Mouse (Mus musculus): ENCODE data around the gene Pcsk5. TPM values are rescaled to one million over a fixed set of nuclear protein-coding genes. Genes with fewer than 3 reads are reported as not detected.
"Not testable (repeated sequence)": the region's sequence is repeated elsewhere in the genome, so short reads cannot be mapped to it uniquely, and the experiment has no call there.

Gene Pcsk5
- polyA plus RNA-seq, 1 experiment: 1.2 TPM

DNA sequence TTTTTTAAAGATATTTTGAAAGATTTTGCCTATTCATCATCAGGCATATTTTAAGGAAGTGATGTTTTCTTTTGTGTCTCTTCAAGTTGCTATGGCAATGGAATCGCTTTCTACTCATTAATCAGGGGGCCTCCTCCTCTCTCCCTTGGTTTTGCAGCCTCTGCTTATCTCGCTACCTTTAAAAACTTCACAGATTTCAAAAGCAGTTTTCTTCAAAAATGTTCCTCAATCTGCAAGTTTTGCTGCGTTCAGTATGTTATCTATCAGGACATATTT is 347.6 kb downstream of the Pcsk5 start:
- no peak overlapping the region for H3K4me3 ChIP-seq (ENCODE audit: extremely low read depth, insufficient read depth, insufficient read length)
- H3K4me1 ChIP-seq (ENCODE audit: control insufficient read depth, insufficient read depth, insufficient read length): no peaks in the 10 kb centered on the region
- no peaks in the 10 kb centered on the region for H3K36me3 ChIP-seq (ENCODE audit: control insufficient read depth, insufficient read depth, low read length)
- 40% methylated on average over 3 of the region's 3 CpGs for WGBS
- TF ChIP-seq POLR2A (IDR thresholded peaks at IDR 0.05; ENCODE audit: low read depth, low read length): no peak
- TF ChIP-seq CTCF (IDR thresholded peaks at IDR 0.05; ENCODE audit: extremely low read depth, insufficient read depth, insufficient read length, insufficient replicate concordance): no peak
- H3K27ac ChIP-seq (ENCODE audit: insufficient read depth, low read length): no peak overlapping the region
- DNase-seq (ENCODE audit: low read depth in 1 of 2, low spot score in 2 of 2): no peak
- no peaks in the 10 kb centered on the region for H3K27me3 ChIP-seq (ENCODE audit: control insufficient read depth, insufficient read depth, low read length)

DNA sequence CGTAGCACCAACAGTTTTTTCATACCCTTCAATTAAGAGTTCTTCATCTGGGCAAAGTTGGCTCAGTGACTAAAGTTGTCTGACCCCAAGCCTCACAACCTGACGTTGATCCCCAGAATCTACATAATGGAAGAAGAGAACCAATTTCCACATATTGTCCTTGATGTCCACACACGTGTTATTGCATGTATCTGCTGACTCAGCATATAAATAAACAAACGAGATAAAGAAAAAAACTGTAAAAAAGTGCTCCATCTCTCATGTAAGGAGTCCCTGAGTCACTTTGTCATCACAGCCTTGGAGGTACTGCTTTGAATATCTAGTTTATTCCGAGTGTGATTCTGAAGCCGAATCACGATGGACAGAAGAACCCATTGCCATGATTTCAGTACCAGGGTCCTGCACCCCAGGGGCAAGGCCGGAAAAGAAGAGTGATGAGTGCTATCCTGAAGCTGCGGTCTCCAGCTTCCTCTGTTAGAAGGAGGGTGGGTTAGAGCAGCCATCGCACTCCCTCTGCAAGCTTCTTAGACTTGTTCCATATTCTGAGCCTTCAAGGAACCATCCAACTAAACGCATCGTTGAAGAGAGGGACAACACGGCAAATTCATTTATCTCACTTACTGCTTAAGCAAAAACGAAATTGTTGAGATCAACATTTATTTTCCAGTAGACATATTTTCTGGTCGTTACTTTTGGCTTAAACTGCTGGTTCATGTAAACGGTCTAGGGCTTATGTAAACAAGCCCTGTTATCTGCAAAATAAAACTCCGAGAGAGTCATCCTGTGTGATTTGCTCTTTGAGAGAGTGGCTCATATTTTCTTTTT is 348.2 kb downstream of the Pcsk5 start:
- Histone ChIP-seq H3K27me3 (ENCODE audit: control insufficient read depth, insufficient read depth, low read length) (no peaks in the 10 kb centered on the region), H3K36me3 (ENCODE audit: control insufficient read depth, insufficient read depth, low read length) (no peaks in the 10 kb centered on the region), H3K4me3 (ENCODE audit: extremely low read depth, insufficient read depth, insufficient read length) (no peak overlapping the region), H3K27ac (ENCODE audit: insufficient read depth, low read length) (no peak overlapping the region), H3K4me1 (ENCODE audit: control insufficient read depth, insufficient read depth, insufficient read length) (no peaks in the 10 kb centered on the region)
- TF ChIP-seq CTCF (IDR thresholded peaks at IDR 0.05; ENCODE audit: extremely low read depth, insufficient read depth, insufficient read length, insufficient replicate concordance): no peak
- TF ChIP-seq POLR2A (IDR thresholded peaks at IDR 0.05; ENCODE audit: low read depth, low read length): no peak
- DNase-seq (ENCODE audit: low read depth in 1 of 2, low spot score in 2 of 2): no peak
- WGBS: 69% methylated on average over 17 of the region's 17 CpGs

DNA sequence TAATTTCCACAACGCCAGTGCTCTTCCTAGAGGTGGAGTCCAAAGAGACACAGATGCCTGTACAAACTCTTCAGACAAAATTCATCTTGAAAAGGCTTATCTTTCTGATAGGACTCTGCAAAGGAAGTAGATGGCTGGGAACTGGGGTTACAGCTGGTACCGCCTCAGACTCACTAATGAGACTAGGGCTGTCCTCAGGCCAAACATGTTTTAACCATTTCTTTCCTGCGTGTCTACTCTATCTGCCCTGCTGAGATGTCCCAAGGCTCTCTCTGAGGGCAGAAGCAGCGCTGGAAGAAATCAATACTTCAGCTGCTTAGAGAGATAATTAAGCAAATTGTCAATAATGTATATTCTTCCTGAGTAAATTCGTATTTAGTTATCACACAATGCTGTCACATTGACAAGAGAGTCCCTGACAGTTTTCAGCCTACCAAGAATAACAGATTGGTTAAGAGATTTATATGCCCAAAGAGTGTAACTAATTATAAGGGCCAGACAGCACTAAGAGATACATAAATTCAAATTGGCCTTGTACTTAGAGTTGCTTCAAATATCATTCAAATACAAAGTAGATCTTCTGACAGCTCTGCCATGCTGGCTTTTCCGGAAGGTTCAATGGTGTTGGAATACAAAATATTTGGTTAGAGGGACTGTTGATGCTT is 355.2 kb downstream of the Pcsk5 start:
- Histone ChIP-seq H3K4me1 (ENCODE audit: control insufficient read depth, insufficient read depth, insufficient read length) (no peaks in the 10 kb centered on the region), H3K36me3 (ENCODE audit: control insufficient read depth, insufficient read depth, low read length) (no peaks in the 10 kb centered on the region), H3K27me3 (ENCODE audit: control insufficient read depth, insufficient read depth, low read length) (no peaks in the 10 kb centered on the region), H3K4me3 (ENCODE audit: extremely low read depth, insufficient read depth, insufficient read length) (no peak overlapping the region), H3K27ac (ENCODE audit: insufficient read depth, low read length) (no peak overlapping the region)
- 76% methylated on average over 6 of the region's 6 CpGs for WGBS
- no peak for DNase-seq (ENCODE audit: low read depth in 1 of 2, low spot score in 2 of 2)
- TF ChIP-seq CTCF (IDR thresholded peaks at IDR 0.05; ENCODE audit: extremely low read depth, insufficient read depth, insufficient read length, insufficient replicate concordance) (no peak), POLR2A (IDR thresholded peaks at IDR 0.05; ENCODE audit: low read depth, low read length) (no peak)

DNA sequence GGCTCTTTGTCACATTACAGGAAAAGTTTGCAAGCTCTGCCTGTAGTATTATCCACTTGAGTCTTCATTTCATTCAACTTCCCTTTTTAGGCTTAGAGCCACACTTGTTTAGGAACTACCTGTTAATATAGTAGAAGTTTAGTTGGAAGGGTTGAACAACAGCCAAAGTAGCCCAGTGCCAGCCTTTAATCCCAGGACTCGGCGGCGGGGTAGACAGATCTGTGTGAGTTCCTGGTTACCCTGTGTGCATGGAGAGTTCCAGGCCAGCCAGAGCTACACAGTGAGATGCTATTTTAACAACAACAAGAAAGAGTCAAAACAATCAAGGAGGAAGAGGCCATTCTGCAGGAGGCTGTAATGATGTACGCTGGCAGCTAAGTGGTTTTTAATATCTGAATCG is 358.0 kb downstream of the Pcsk5 start:
- Histone ChIP-seq H3K27ac (ENCODE audit: insufficient read depth, low read length) (no peak overlapping the region), H3K4me1 (ENCODE audit: control insufficient read depth, insufficient read depth, insufficient read length) (no peaks in the 10 kb centered on the region), H3K27me3 (ENCODE audit: control insufficient read depth, insufficient read depth, low read length) (no peaks in the 10 kb centered on the region), H3K36me3 (ENCODE audit: control insufficient read depth, insufficient read depth, low read length) (no peaks in the 10 kb centered on the region), H3K4me3 (ENCODE audit: extremely low read depth, insufficient read depth, insufficient read length) (no peak overlapping the region)
- 92% methylated on average over 5 of the region's 5 CpGs for WGBS
- no peak for DNase-seq (ENCODE audit: low read depth in 1 of 2, low spot score in 2 of 2)
- TF ChIP-seq POLR2A (IDR thresholded peaks at IDR 0.05; ENCODE audit: low read depth, low read length) (no peak), CTCF (IDR thresholded peaks at IDR 0.05; ENCODE audit: extremely low read depth, insufficient read depth, insufficient read length, insufficient replicate concordance) (no peak)

DNA sequence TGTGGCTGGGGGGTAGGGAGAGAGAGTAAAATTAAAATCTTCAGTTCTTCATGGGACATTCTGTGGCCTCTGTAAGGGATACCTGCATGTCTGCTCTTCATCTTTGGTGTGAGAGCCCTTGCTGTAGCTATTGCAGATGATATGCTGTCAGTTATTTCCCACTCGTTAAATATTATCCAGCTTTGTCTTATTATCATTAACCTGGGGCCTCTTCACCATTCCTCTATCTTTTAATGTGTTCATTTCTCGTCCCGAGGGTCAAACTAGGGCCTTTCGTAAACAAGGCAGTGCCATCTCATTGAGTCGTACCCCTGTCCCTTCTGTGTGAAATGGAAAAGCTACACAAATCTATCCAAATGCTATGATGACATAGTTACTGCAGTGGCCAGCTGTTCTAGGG is 361.4 kb downstream of the Pcsk5 start:
- H3K4me1 ChIP-seq (ENCODE audit: control insufficient read depth, insufficient read depth, insufficient read length): no peaks in the 10 kb centered on the region
- no peak for TF ChIP-seq POLR2A (IDR thresholded peaks at IDR 0.05; ENCODE audit: low read depth, low read length)
- TF ChIP-seq CTCF (IDR thresholded peaks at IDR 0.05; ENCODE audit: extremely low read depth, insufficient read depth, insufficient read length, insufficient replicate concordance): no peak
- H3K4me3 ChIP-seq (ENCODE audit: extremely low read depth, insufficient read depth, insufficient read length): no peak overlapping the region
- H3K27me3 ChIP-seq (ENCODE audit: control insufficient read depth, insufficient read depth, low read length): no peaks in the 10 kb centered on the region
- H3K36me3 ChIP-seq (ENCODE audit: control insufficient read depth, insufficient read depth, low read length): no peaks in the 10 kb centered on the region
- WGBS: 89% methylated on average over 5 of the region's 5 CpGs
- no peak for DNase-seq (ENCODE audit: low read depth in 1 of 2, low spot score in 2 of 2)
- H3K27ac ChIP-seq (ENCODE audit: insufficient read depth, low read length): no peak overlapping the region

DNA sequence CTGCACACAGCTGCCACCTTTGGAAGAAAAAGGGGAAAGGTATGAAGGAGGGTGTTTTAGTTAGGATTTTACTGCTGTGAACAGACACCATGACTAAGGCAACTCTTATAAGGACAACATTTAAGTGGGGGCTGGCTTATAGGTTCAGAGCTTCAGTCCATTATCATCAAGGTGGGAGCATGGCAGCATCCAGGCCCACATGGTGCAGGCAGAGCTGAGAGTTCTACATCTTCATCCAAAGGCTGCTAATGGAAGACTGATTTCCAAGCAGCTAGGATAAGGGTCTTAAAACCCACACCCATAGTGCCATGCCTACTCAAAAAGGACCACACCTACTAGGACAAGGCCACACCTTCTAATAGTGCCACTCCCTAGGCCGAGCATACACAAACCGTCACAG is 364.3 kb downstream of the Pcsk5 start:
- H3K4me1 ChIP-seq (ENCODE audit: control insufficient read depth, insufficient read depth, insufficient read length); H3K27ac ChIP-seq (ENCODE audit: insufficient read depth, low read length); H3K4me3 ChIP-seq (ENCODE audit: extremely low read depth, insufficient read depth, insufficient read length); H3K36me3 ChIP-seq (ENCODE audit: control insufficient read depth, insufficient read depth, low read length); DNase-seq (ENCODE audit: low read depth in 1 of 2, low spot score in 2 of 2); H3K27me3 ChIP-seq (ENCODE audit: control insufficient read depth, insufficient read depth, low read length): not testable (repeated sequence)
- 92% methylated on average over 2 of the region's 2 CpGs for WGBS

DNA sequence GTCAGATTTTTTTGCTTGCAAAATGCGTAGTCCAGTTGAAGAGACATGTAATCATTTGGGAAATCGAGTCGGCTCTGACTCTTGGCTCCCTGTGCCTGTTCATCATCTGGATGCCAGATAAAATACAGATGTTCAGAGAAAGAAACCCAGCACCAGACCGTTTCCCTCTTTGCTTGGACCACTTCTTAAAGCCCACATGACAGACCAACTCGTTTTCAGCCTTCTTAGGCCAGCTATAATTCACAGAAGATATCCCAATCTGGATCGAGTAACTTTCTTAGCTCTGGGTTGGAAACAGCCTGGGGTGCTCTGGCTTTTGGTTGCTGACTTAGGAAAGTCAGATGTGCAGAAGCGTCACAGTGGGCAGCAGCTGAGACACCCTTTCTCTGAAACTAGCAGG is 365.6 kb downstream of the Pcsk5 start:
- DNase-seq (ENCODE audit: low read depth in 1 of 2, low spot score in 2 of 2): no peak
- WGBS: 79% methylated on average over 7 of the region's 7 CpGs
- H3K4me3 ChIP-seq (ENCODE audit: extremely low read depth, insufficient read depth, insufficient read length): no peak overlapping the region
- H3K27ac ChIP-seq (ENCODE audit: insufficient read depth, low read length): no peak overlapping the region
- no peaks in the 10 kb centered on the region for H3K4me1 ChIP-seq (ENCODE audit: control insufficient read depth, insufficient read depth, insufficient read length)
- TF ChIP-seq CTCF (IDR thresholded peaks at IDR 0.05; ENCODE audit: extremely low read depth, insufficient read depth, insufficient read length, insufficient replicate concordance) (no peak), POLR2A (IDR thresholded peaks at IDR 0.05; ENCODE audit: low read depth, low read length) (no peak)
- H3K27me3 ChIP-seq (ENCODE audit: control insufficient read depth, insufficient read depth, low read length): no peaks in the 10 kb centered on the region
- H3K36me3 ChIP-seq (ENCODE audit: control insufficient read depth, insufficient read depth, low read length): no peaks in the 10 kb centered on the region
